Mouse (Mus musculus): Measurements from ENCODE around the gene Gatad2a. TPM values are rescaled to one million over a fixed set of nuclear protein-coding genes. Genes with fewer than 3 reads are reported as not detected.

The Gatad2a gene
- total and polyA plus RNA-seq, 2 experiments = 11.2 to 35.0 TPM

DNA sequence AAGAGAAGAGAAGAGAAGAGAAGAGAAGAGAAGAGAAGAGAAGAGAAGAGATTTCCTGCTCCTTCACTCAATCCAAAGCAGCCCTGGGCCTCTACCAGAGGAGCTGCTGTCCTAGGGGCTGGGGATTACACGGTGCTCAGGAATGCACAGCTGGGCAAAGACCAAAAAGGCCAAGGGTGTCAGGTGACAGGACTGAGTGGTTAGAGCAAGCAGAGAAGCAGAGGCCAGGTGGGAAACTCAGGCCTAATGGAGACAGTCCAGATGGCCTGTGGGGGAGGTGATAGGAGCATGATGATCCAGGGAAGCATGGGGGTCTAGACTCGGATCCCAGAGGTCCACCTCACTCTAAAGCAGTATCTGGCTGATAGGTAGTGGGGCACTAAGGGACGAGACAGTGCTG is 56.6 kb downstream of the Gatad2a start:
- Histone ChIP-seq H3K79me2 (ENCODE audit: control insufficient read depth, insufficient read depth, low read length) (peaks cover 52% of the 10 kb centered on the region), H3K36me3 (ENCODE audit: control insufficient read depth, insufficient read depth, low read length) (no peaks in the 10 kb centered on the region), H3K27ac (replicated peaks; ENCODE audit: insufficient read depth, low read depth, low read length) (no peak overlapping the region), H3K4me3 (ENCODE audit: insufficient read depth, low read depth, low read length) (no peak overlapping the region), H3K4me1 (ENCODE audit: control insufficient read depth, insufficient read depth, low read length) (peaks cover 17% of the 10 kb centered on the region), H3K9ac (ENCODE audit: low read depth, low read length) (no peak overlapping the region), H3K27me3 (ENCODE audit: control insufficient read depth, insufficient read depth, low read length) (no peaks in the 10 kb centered on the region)
- DNase-seq (ENCODE audit: extremely low read depth, low read depth, low spot score) = peak; percentile 37
- TF ChIP-seq CTCF (IDR thresholded peaks at IDR 0.05; ENCODE audit: low read depth, low read length) = no peak
- TF ChIP-seq POLR2A (IDR thresholded peaks at IDR 0.05; ENCODE audit: extremely low read depth, insufficient read depth, low read length) = no peak
- 50% methylated on average over 3 of the region's 3 CpGs for WGBS

DNA sequence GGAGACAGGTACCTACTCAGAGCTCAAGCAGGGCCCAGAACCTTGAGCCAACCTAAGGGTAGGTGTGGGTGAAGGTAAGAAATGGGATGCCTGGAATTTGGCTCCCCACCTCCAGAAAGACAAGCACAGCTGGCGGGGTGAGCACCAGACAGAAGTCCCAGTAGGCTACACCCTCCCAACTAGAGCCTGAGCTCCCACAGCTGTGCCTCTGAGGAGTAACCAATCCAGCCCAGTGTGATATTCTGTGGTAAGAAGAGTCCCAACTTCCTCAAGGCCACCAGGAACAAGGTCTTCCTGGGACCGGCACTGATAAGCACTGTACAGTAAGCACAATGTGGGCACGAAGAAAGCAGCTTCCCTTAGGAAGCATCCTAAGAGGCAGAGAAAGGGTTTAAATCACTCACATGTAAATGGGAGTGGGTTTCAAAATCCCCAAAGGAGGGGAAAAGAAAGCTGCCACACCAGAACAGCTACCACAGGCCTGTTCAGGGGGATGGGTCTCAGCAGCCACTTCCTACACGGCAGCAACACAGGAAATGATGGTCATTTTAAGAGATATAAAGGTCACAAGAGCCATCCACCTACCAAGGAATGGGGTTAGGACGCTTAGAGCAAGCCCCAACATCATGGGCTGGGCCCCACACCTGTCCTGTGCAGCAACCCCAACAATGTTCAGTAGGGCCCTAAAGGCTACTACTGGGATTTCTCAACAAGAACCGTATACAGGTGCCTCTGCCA is 57.8 kb downstream of the Gatad2a start:
- Histone ChIP-seq H3K4me1 (ENCODE audit: control insufficient read depth, insufficient read depth, low read length) (peaks cover 12% of the 10 kb centered on the region), H3K36me3 (ENCODE audit: control insufficient read depth, insufficient read depth, low read length) (peaks cover 2% of the 10 kb centered on the region; the same call in 1 of the 2 replicates), H3K27me3 (ENCODE audit: control insufficient read depth, insufficient read depth, low read length) (no peaks in the 10 kb centered on the region), H3K79me2 (ENCODE audit: control insufficient read depth, insufficient read depth, low read length) (peaks cover 40% of the 10 kb centered on the region), H3K4me3 (ENCODE audit: insufficient read depth, low read depth, low read length) (no peak overlapping the region), H3K9ac (ENCODE audit: low read depth, low read length) (no peak overlapping the region), H3K27ac (replicated peaks; ENCODE audit: insufficient read depth, low read depth, low read length) (peak overlapping the region; percentile 38)
- TF ChIP-seq POLR2A (IDR thresholded peaks at IDR 0.05; ENCODE audit: extremely low read depth, insufficient read depth, low read length) = no peak
- TF ChIP-seq CTCF (IDR thresholded peaks at IDR 0.05; ENCODE audit: low read depth, low read length) = no peak
- 75% methylated on average over 6 of the region's 6 CpGs for WGBS
- DNase-seq (ENCODE audit: extremely low read depth, low read depth, low spot score) = no peak

DNA sequence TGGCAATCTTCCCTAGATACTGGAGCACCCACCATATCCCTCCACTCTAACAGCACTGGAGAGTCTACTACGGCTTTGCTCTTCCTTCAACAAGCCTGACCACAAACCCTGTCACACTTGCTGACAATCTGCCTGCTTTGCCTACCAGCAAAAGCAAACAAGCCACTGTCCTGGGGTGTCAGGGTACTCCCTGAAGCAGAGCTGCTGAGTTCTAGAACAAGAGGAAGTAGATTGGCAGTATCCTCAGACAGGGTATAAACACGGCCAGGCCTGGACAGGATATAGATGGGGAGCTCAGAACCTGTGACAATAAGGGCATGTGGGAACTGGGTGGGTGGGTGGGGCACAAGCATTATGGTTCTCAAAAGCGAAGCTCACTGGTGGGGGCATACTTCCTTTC is 58.7 kb downstream of the Gatad2a start:
- H3K79me2 ChIP-seq (ENCODE audit: control insufficient read depth, insufficient read depth, low read length) = peaks cover 37% of the 10 kb centered on the region; the same call in 1 of the 2 replicates
- peaks cover 2% of the 10 kb centered on the region; the same call in 1 of the 2 replicates for H3K36me3 ChIP-seq (ENCODE audit: control insufficient read depth, insufficient read depth, low read length)
- H3K4me3 ChIP-seq (ENCODE audit: insufficient read depth, low read depth, low read length) = no peak overlapping the region
- TF ChIP-seq POLR2A (IDR thresholded peaks at IDR 0.05; ENCODE audit: extremely low read depth, insufficient read depth, low read length) (no peak), CTCF (IDR thresholded peaks at IDR 0.05; ENCODE audit: low read depth, low read length) (no peak)
- no peak overlapping the region for H3K27ac ChIP-seq (replicated peaks; ENCODE audit: insufficient read depth, low read depth, low read length)
- H3K9ac ChIP-seq (ENCODE audit: low read depth, low read length) = no peak overlapping the region
- no peaks in the 10 kb centered on the region for H3K27me3 ChIP-seq (ENCODE audit: control insufficient read depth, insufficient read depth, low read length)
- WGBS = 83% methylated on average over 3 of the region's 3 CpGs
- DNase-seq (ENCODE audit: extremely low read depth, low read depth, low spot score) = no peak
- H3K4me1 ChIP-seq (ENCODE audit: control insufficient read depth, insufficient read depth, low read length) = peaks cover 12% of the 10 kb centered on the region

DNA sequence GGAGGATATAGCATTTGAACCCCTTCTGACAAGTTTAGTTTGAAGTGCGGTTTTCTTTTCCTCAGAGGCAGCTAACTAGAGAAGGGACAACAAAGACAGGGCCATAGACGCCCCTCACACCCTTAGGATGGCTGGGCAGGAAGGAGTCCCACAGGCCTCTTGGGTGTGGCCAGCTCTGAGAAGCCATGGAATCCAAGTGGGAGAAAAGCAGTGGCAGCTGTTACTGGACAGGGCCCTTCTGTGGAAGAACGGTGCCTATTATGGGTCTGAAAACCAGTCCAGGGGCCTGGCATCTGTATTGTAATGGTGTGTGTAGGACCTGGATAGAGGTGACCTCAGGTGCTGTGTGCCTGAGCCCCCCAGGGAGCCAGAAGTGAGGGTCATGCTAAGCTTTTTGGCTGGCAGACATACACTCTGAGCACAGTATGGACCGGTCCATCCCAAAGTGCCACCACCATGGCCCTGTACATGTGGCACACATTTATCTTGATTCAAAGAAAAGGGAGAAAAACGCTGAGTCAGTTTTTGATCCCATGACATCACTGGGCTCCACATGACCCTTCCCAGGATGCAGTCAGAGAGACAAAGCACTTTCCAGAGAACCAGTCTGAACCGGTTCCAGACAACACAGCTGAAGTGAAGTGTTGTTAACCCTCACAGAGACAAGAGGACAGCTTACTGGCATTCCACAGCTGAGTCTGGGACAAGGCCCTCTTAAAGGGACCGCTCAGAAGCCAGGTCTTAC is 60.0 kb downstream of the Gatad2a start:
- H3K36me3 ChIP-seq (ENCODE audit: control insufficient read depth, insufficient read depth, low read length) = peaks cover 3% of the 10 kb centered on the region; the same call in 1 of the 2 replicates

GRCm38 (mm10) chr8:69935431-69935830 is 60.8 kb downstream of the Gatad2a start:
- Histone ChIP-seq H3K9ac (ENCODE audit: low read depth, low read length) (no peak overlapping the region), H3K27me3 (ENCODE audit: control insufficient read depth, insufficient read depth, low read length) (no peaks in the 10 kb centered on the region), H3K4me1 (ENCODE audit: control insufficient read depth, insufficient read depth, low read length) (peaks cover 12% of the 10 kb centered on the region), H3K4me3 (ENCODE audit: insufficient read depth, low read depth, low read length) (no peak overlapping the region), H3K27ac (replicated peaks; ENCODE audit: insufficient read depth, low read depth, low read length) (no peak overlapping the region), H3K36me3 (ENCODE audit: control insufficient read depth, insufficient read depth, low read length) (peaks cover 3% of the 10 kb centered on the region; the same call in 1 of the 2 replicates), H3K79me2 (ENCODE audit: control insufficient read depth, insufficient read depth, low read length) (peaks cover 29% of the 10 kb centered on the region; the same call in 1 of the 2 replicates)
- DNase-seq (ENCODE audit: extremely low read depth, low read depth, low spot score) = no peak
- TF ChIP-seq POLR2A (IDR thresholded peaks at IDR 0.05; ENCODE audit: extremely low read depth, insufficient read depth, low read length) = no peak
- TF ChIP-seq CTCF (IDR thresholded peaks at IDR 0.05; ENCODE audit: low read depth, low read length) = no peak
- WGBS = 93% methylated on average over 3 of the region's 3 CpGs

More for the DNA sequence above, 60.0 kb downstream of the Gatad2a start:
- Histone ChIP-seq H3K79me2 (ENCODE audit: control insufficient read depth, insufficient read depth, low read length) (peaks cover 30% of the 10 kb centered on the region; the same call in 1 of the 2 replicates), H3K4me1 (ENCODE audit: control insufficient read depth, insufficient read depth, low read length) (peaks cover 12% of the 10 kb centered on the region), H3K27me3 (ENCODE audit: control insufficient read depth, insufficient read depth, low read length) (no peaks in the 10 kb centered on the region), H3K4me3 (ENCODE audit: insufficient read depth, low read depth, low read length) (no peak overlapping the region), H3K9ac (ENCODE audit: low read depth, low read length) (no peak overlapping the region), H3K27ac (replicated peaks; ENCODE audit: insufficient read depth, low read depth, low read length) (no peak overlapping the region; the same call in 1 of the 2 replicates)
- DNase-seq (ENCODE audit: extremely low read depth, low read depth, low spot score) = peak; percentile 28
- 74% methylated on average over 7 of the region's 7 CpGs for WGBS
- TF ChIP-seq CTCF (IDR thresholded peaks at IDR 0.05; ENCODE audit: low read depth, low read length) (no peak), POLR2A (IDR thresholded peaks at IDR 0.05; ENCODE audit: extremely low read depth, insufficient read depth, low read length) (no peak)
